Mouse (Mus musculus): ENCODE data around the gene Hist4h4.

DNA sequence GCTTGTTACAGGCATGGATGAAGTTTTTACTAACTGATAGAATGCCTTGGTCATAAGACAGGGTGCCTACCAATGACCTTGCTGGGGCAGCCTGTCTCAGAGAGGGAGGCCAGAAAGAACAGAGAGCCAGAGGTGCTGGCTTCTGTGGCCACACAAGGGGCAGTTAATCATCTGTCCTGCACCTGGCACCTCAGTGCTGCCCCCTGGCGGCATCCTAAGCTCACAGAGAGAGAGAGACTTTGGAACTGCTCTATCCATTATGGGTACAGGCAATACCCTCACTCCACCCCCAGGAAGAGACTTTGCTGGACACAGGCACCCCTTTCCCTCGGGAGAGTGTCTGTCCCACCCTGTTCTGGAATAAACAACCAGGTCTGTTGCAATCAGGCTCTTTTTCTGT lies 43.6 kb upstream of the Hist4h4 start:
- TF ChIP-seq POLR2A (IDR thresholded peaks at IDR 0.05; ENCODE audit: low read depth, low read length) = no peak
- peak; percentile 85; the same call in 1 of the 2 replicates for TF ChIP-seq CTCF (IDR thresholded peaks at IDR 0.05; ENCODE audit: extremely low read depth, insufficient read length, insufficient replicate concordance, low read depth, low read length)
